Mouse (Mus musculus): ENCODE measurements around the gene Csnk1g2. TPM values are rescaled to one million over a fixed set of nuclear protein-coding genes. Genes with fewer than 3 reads are reported as not detected.

The Csnk1g2 gene
- polyA plus RNA-seq (2015; fragmentation: Nextera tagmentation; extraction: Ambion mirVana), result 75.4 and 83.9 TPM in 2 replicates

GRCm38 (mm10) chr10:80622661-80623456 is at the start of gene Csnk1g2:
TSS of gene Csnk1g2 (plus strand) at chr10:80622838.
- peak within 1 kb of the TSS; percentile 93 for H3K4me2 ChIP-seq (replicated peaks; ENCODE audit: low read depth)
- peak within 1 kb of the TSS; percentile 93 for H3K27ac ChIP-seq (replicated peaks)
- no peaks in the 10 kb centered on the region; the same call in 1 of the 2 replicates for H3K36me3 ChIP-seq (ENCODE audit: control insufficient read depth, insufficient read depth, low read length)
- no peaks in the 10 kb centered on the region for H3K9me3 ChIP-seq (ENCODE audit: control insufficient read depth, low read length)
- no peak; the same call in 1 of the 2 replicates for TF ChIP-seq CTCF (IDR thresholded peaks at IDR 0.05; ENCODE audit: low read depth)
- TF ChIP-seq EP300 (optimal IDR thresholded peaks at IDR 0.05), result no peak
- no peaks in the 10 kb centered on the region for H3K27me3 ChIP-seq (ENCODE audit: control insufficient read depth, insufficient read depth, low read length)
- H3K9ac ChIP-seq (ENCODE audit: low read length), result peak within 1 kb of the TSS; percentile 87
- DNase-seq (ENCODE audit: low spot score) (peak; percentile 77), ATAC-seq (ENCODE audit: low FRiP score, low TSS enrichment) (peak; percentile 29)
- H3K4me1 ChIP-seq (replicated peaks; ENCODE audit: control insufficient read depth, insufficient read depth), result peaks cover 5% of the 10 kb centered on the region; the same call in 1 of the 2 replicates
- under 1% methylated on average over 80 of the region's 85 CpGs for WGBS
- peak within 1 kb of the TSS; percentile 84 for H3K4me3 ChIP-seq (ENCODE audit: low read depth, low read length)

- TF ChIP-seq CTCF (IDR thresholded peaks at IDR 0.05; ENCODE audit: low read depth), result no peak
- TF ChIP-seq EP300 (optimal IDR thresholded peaks at IDR 0.05), result no peak
- 0 out of 2 replicates have a peak overlapping the region, but pooled peaks have one; percentile 18 for H3K27ac ChIP-seq (replicated peaks)
- peaks cover 18% of the 10 kb centered on the region for H3K4me1 ChIP-seq (replicated peaks; ENCODE audit: control insufficient read depth, insufficient read depth)
- DNase-seq (ENCODE audit: low spot score) (no peak), ATAC-seq (ENCODE audit: low FRiP score, low TSS enrichment) (no peak)
- H3K9ac ChIP-seq (ENCODE audit: low read length), result no peak overlapping the region
- no peaks in the 10 kb centered on the region for H3K9me3 ChIP-seq (ENCODE audit: control insufficient read depth, low read length)
- no peak overlapping the region for H3K4me2 ChIP-seq (replicated peaks; ENCODE audit: low read depth)
- 47% methylated on average over 9 of the region's 9 CpGs for WGBS
- no peaks in the 10 kb centered on the region for H3K36me3 ChIP-seq (ENCODE audit: control insufficient read depth, insufficient read depth, low read length)
- no peaks in the 10 kb centered on the region for H3K27me3 ChIP-seq (ENCODE audit: control insufficient read depth, insufficient read depth, low read length)
- no peak overlapping the region for H3K4me3 ChIP-seq (ENCODE audit: low read depth, low read length)
Observed at GRCm38 (mm10) chr10:80573944-80574343, 48.7 kb upstream of the Csnk1g2 start.

GRCm38 (mm10) chr10:80574896-80575295 is 47.7 kb upstream of the Csnk1g2 start:
- no peaks in the 10 kb centered on the region for H3K36me3 ChIP-seq (ENCODE audit: control insufficient read depth, insufficient read depth, low read length)
- H3K4me1 ChIP-seq (replicated peaks; ENCODE audit: control insufficient read depth, insufficient read depth), result peaks cover 16% of the 10 kb centered on the region
- H3K27ac ChIP-seq (replicated peaks), result no peak overlapping the region
- no peak overlapping the region for H3K9ac ChIP-seq (ENCODE audit: low read length)
- H3K9me3 ChIP-seq (ENCODE audit: control insufficient read depth, low read length), result no peaks in the 10 kb centered on the region
- DNase-seq (ENCODE audit: low spot score) (no peak), ATAC-seq (ENCODE audit: low FRiP score, low TSS enrichment) (no peak)
- WGBS, result 73% methylated on average over 3 of the region's 3 CpGs
- no peak for TF ChIP-seq CTCF (IDR thresholded peaks at IDR 0.05; ENCODE audit: low read depth)
- TF ChIP-seq EP300 (optimal IDR thresholded peaks at IDR 0.05), result no peak
- no peak overlapping the region for H3K4me2 ChIP-seq (replicated peaks; ENCODE audit: low read depth)
- H3K27me3 ChIP-seq (ENCODE audit: control insufficient read depth, insufficient read depth, low read length), result no peaks in the 10 kb centered on the region
- H3K4me3 ChIP-seq (ENCODE audit: low read depth, low read length), result no peak overlapping the region

GRCm38 (mm10) chr10:80575925-80576324 is 46.7 kb upstream of the Csnk1g2 start:
- 7% methylated on average over 17 of the region's 17 CpGs for WGBS
- DNase-seq (ENCODE audit: low spot score) (no peak), ATAC-seq (ENCODE audit: low FRiP score, low TSS enrichment) (no peak)
- Histone ChIP-seq H3K4me3 (ENCODE audit: low read depth, low read length) (peak overlapping the region; percentile 75), H3K36me3 (ENCODE audit: control insufficient read depth, insufficient read depth, low read length) (no peaks in the 10 kb centered on the region), H3K9ac (ENCODE audit: low read length) (peak overlapping the region; percentile 75), H3K9me3 (ENCODE audit: control insufficient read depth, low read length) (no peaks in the 10 kb centered on the region), H3K4me1 (replicated peaks; ENCODE audit: control insufficient read depth, insufficient read depth) (peaks cover 12% of the 10 kb centered on the region), H3K27ac (replicated peaks) (no peak overlapping the region), H3K27me3 (ENCODE audit: control insufficient read depth, insufficient read depth, low read length) (no peaks in the 10 kb centered on the region), H3K4me2 (replicated peaks; ENCODE audit: low read depth) (peak overlapping the region; percentile 92)
- no peak for TF ChIP-seq CTCF (IDR thresholded peaks at IDR 0.05; ENCODE audit: low read depth)
- TF ChIP-seq EP300 (optimal IDR thresholded peaks at IDR 0.05), result no peak

GRCm38 (mm10) chr10:80576351-80577194 is 46.1 kb upstream of the Csnk1g2 start:
- DNase-seq (ENCODE audit: low spot score) (peak; percentile 81), ATAC-seq (ENCODE audit: low FRiP score, low TSS enrichment) (peak; percentile 6)
- H3K9me3 ChIP-seq (ENCODE audit: control insufficient read depth, low read length), result no peaks in the 10 kb centered on the region
- peak overlapping the region; percentile 75 for H3K4me3 ChIP-seq (ENCODE audit: low read depth, low read length)
- H3K4me1 ChIP-seq (replicated peaks; ENCODE audit: control insufficient read depth, insufficient read depth), result peaks cover 7% of the 10 kb centered on the region
- WGBS, result 0% methylated on average over 75 of the region's 96 CpGs
- peak overlapping the region; percentile 88 for H3K27ac ChIP-seq (replicated peaks)
- peak overlapping the region; percentile 92 for H3K4me2 ChIP-seq (replicated peaks; ENCODE audit: low read depth)
- H3K27me3 ChIP-seq (ENCODE audit: control insufficient read depth, insufficient read depth, low read length), result no peaks in the 10 kb centered on the region
- no peaks in the 10 kb centered on the region for H3K36me3 ChIP-seq (ENCODE audit: control insufficient read depth, insufficient read depth, low read length)
- peak overlapping the region; percentile 75 for H3K9ac ChIP-seq (ENCODE audit: low read length)
- no peak for TF ChIP-seq EP300 (optimal IDR thresholded peaks at IDR 0.05)
- TF ChIP-seq CTCF (IDR thresholded peaks at IDR 0.05; ENCODE audit: low read depth), result peak; percentile 39
